Mouse (Mus musculus): ENCODE results near the gene Myo1h.

Gene Myo1h

GRCm38 (mm10) chr5:114359586-114359985 is 70.6 kb downstream of the Myo1h start:
- no peak for DNase-seq (ENCODE audit: low read depth, low spot score)

- no peak for DNase-seq (ENCODE audit: low read depth, low spot score)
Measured at GRCm38 (mm10) chr5:114360968-114361367, 72.0 kb downstream of the Myo1h start.

- DNase-seq (ENCODE audit: low read depth, low spot score): no peak
Measured at GRCm38 (mm10) chr5:114365043-114365752, 76.2 kb downstream of the Myo1h start.

- no peak for DNase-seq (ENCODE audit: low read depth, low spot score)
Measured at GRCm38 (mm10) chr5:114368121-114368520, 79.2 kb downstream of the Myo1h start.

GRCm38 (mm10) chr5:114368803-114369496 is 80.0 kb downstream of the Myo1h start:
- DNase-seq (ENCODE audit: low read depth, low spot score): no peak

GRCm38 (mm10) chr5:114369921-114370320 is 81.0 kb downstream of the Myo1h start:
- DNase-seq (ENCODE audit: low read depth, low spot score): no peak

GRCm38 (mm10) chr5:114370371-114370776 is 81.4 kb downstream of the Myo1h start:
- DNase-seq (ENCODE audit: low read depth, low spot score): no peak

GRCm38 (mm10) chr5:114371331-114371730 is 82.4 kb downstream of the Myo1h start:
- no peak for DNase-seq (ENCODE audit: low read depth, low spot score)

- no peak for DNase-seq (ENCODE audit: low read depth, low spot score)
Measured at GRCm38 (mm10) chr5:114371731-114372473, 82.9 kb downstream of the Myo1h start.

- no peak for DNase-seq (ENCODE audit: low read depth, low spot score)
Measured at GRCm38 (mm10) chr5:114372565-114372964, 83.6 kb downstream of the Myo1h start.

- DNase-seq (ENCODE audit: low read depth, low spot score): no peak
Measured at GRCm38 (mm10) chr5:114373174-114373573, 84.2 kb downstream of the Myo1h start.

- no peak for DNase-seq (ENCODE audit: low read depth, low spot score)
Measured at GRCm38 (mm10) chr5:114373581-114373980, 84.6 kb downstream of the Myo1h start.

- DNase-seq (ENCODE audit: low read depth, low spot score): no peak
Measured at GRCm38 (mm10) chr5:114374409-114375213, 85.6 kb downstream of the Myo1h start.

- peak; percentile 81 for DNase-seq (ENCODE audit: low read depth, low spot score)
Measured at GRCm38 (mm10) chr5:114378177-114378920, 89.4 kb downstream of the Myo1h start.

GRCm38 (mm10) chr5:114378936-114379335 is 90.0 kb downstream of the Myo1h start:
- DNase-seq (ENCODE audit: low read depth, low spot score): peak; percentile 17

GRCm38 (mm10) chr5:114379763-114380162 is 90.8 kb downstream of the Myo1h start:
- peak; percentile 59 for DNase-seq (ENCODE audit: low read depth, low spot score)

GRCm38 (mm10) chr5:114380209-114381012 is 91.4 kb downstream of the Myo1h start, which contains the start of the genes Kctd10 and Ube3b:
Gene Kctd10, minus strand, starts transcription at chr5:114380508.
Gene Ube3b, plus strand, starts transcription at chr5:114380607.
- DNase-seq (ENCODE audit: low read depth, low spot score): peak; percentile 95

GRCm38 (mm10) chr5:114381013-114381351 is 92.0 kb downstream of the Myo1h start:
- DNase-seq (ENCODE audit: low read depth, low spot score): no peak

- DNase-seq (ENCODE audit: low read depth, low spot score): peak; percentile 64
Measured at GRCm38 (mm10) chr5:114383184-114383904, 94.4 kb downstream of the Myo1h start.

Measured in CD4-positive helper T cell, adult 2 months (primary cell).